Mouse (Mus musculus): ENCODE measurements around the gene Mtus2. TPM values are rescaled to one million over a fixed set of nuclear protein-coding genes. Genes with fewer than 3 reads are reported as not detected.
A peak's percentile ranks its signal among the peaks of the same experiment; 100 is the strongest.
"Not testable (repeated sequence)": the region's sequence is repeated elsewhere in the genome, so short reads cannot be mapped to it uniquely, and the experiment has no call there.

The Mtus2 gene
- polyA plus RNA-seq, 1 experiment from 2014 or later, result 20.4 TPM

DNA sequence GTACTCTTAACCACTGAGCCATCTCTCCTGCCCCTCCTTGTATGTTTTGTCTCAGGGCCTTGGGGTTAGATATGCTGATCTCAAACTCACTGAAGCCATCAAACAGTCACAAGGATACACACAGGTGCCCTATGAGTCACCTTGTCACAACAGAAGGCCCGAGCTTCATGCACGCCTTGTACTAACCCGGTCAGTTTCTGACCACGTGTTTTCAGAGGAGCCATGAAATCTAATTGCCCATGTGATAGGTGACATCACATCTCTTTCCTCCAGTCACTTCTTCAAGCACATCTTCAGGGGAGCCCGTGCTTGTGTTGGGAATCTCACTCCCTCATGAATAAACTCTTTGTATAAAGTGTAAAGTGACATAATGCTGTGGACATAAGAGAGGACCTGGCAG is 32.5 kb upstream of the Mtus2 start:
- no peak overlapping the region for H3K4me3 ChIP-seq (ENCODE audit: low read length)
- no peaks in the 10 kb centered on the region for H3K36me3 ChIP-seq (ENCODE audit: control insufficient read depth, insufficient read depth, low read length)
- no peak overlapping the region for H3K4me2 ChIP-seq (ENCODE audit: low read depth, low read length)
- WGBS, result 66% methylated on average over 5 of the region's 5 CpGs
- no peak overlapping the region for H3K27ac ChIP-seq (ENCODE audit: low read length)
- peak; percentile 63; the same call in 1 of the 2 replicates for ATAC-seq
- H3K4me1 ChIP-seq (ENCODE audit: control insufficient read depth, insufficient read depth, low read length), result no peaks in the 10 kb centered on the region
- no peaks in the 10 kb centered on the region for H3K9me3 ChIP-seq (ENCODE audit: control insufficient read depth, low read length)
- H3K27me3 ChIP-seq (replicated peaks; ENCODE audit: control insufficient read depth, insufficient read depth, low read length), result no peaks in the 10 kb centered on the region
- H3K9ac ChIP-seq (ENCODE audit: low read depth, low read length), result no peak overlapping the region

DNA sequence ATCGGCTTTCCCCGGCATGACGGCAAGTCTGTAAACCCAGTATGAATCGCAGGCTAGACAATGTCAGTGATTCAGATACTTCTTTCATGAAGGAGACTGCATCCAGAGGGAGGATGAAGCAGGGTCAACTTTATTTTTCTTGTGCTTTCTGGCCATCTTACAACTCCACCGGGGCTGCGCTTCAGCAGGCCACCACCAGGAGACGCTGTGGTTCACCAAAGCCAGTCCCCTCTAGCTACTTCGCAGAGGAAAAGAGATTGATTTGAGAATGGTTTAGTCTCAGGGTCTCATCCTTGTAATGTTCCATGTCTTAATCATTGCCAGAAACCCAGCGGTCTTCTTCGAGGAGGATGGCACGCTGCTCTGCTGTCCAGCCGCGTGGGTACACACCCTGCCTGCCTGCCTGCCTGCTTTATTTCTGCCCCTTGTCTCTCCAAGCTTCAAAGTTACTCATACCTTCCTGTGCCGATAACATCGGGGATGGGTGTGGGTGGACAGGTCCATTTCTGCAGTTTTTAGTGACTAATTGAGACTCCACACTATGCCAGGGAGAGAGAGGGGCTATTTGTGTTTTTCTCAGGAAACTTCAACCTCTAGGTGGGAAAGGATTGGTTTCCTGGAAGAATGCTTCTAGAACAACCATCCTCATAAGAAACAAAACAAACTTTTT is 31.1 kb upstream of the Mtus2 start:
- Histone ChIP-seq H3K27ac (ENCODE audit: low read length) (no peak overlapping the region), H3K4me1 (ENCODE audit: control insufficient read depth, insufficient read depth, low read length) (no peaks in the 10 kb centered on the region), H3K9ac (ENCODE audit: low read depth, low read length) (no peak overlapping the region), H3K9me3 (ENCODE audit: control insufficient read depth, low read length) (no peaks in the 10 kb centered on the region), H3K27me3 (replicated peaks; ENCODE audit: control insufficient read depth, insufficient read depth, low read length) (no peaks in the 10 kb centered on the region), H3K4me2 (ENCODE audit: low read depth, low read length) (no peak overlapping the region), H3K4me3 (ENCODE audit: low read length) (no peak overlapping the region), H3K36me3 (ENCODE audit: control insufficient read depth, insufficient read depth, low read length) (no peaks in the 10 kb centered on the region)
- WGBS, result 67% methylated on average over 15 of the region's 15 CpGs
- ATAC-seq, result no peak

DNA sequence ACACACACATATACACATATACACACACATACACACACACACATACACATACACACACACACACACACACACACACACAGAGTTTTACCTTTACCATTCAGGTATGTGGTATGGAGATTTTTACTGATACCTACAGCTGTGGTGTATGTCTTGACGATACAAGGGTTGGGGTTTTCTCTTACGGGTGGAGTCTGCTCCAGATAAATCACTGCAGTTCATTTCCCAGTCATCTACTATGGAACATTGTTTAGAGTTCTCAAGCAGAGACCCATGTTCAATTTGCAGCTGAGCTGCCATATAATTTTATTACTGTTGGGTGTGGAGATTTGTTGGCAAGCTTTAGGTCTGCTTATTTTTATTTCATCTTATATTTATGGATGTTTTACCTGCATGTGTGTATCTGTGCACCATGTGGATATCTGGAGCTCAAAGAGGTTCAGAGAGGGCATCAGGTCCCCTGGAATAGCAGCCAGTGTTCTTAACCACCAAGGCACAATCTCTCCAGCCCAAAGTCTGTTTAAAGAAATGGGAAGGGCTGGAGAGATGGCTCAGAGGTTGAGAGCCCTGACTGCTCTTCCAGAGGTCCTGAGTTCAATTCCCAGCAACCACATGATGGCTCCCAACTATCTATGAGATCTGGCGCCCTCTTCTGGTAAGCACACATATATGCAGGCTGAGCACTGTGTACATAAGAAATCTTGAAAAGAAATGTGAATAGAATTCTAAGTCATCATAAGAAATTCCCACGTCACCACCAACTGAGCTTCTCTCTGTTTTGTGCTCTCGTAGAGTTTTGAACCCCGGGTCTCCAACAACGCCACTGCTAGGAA is 28.2 kb upstream of the Mtus2 start:
- no peaks in the 10 kb centered on the region for H3K9me3 ChIP-seq (ENCODE audit: control insufficient read depth, low read length)
- no peaks in the 10 kb centered on the region for H3K27me3 ChIP-seq (replicated peaks; ENCODE audit: control insufficient read depth, insufficient read depth, low read length)
- H3K27ac ChIP-seq (ENCODE audit: low read length), result no peak overlapping the region
- no peaks in the 10 kb centered on the region for H3K4me1 ChIP-seq (ENCODE audit: control insufficient read depth, insufficient read depth, low read length)
- no peak overlapping the region for H3K4me2 ChIP-seq (ENCODE audit: low read depth, low read length)
- H3K4me3 ChIP-seq (ENCODE audit: low read length), result no peak overlapping the region
- WGBS, result 71% methylated on average over 7 of the region's 7 CpGs
- H3K9ac ChIP-seq (ENCODE audit: low read depth, low read length), result no peak overlapping the region
- no peaks in the 10 kb centered on the region for H3K36me3 ChIP-seq (ENCODE audit: control insufficient read depth, insufficient read depth, low read length)
- peak; percentile 71 for ATAC-seq

DNA sequence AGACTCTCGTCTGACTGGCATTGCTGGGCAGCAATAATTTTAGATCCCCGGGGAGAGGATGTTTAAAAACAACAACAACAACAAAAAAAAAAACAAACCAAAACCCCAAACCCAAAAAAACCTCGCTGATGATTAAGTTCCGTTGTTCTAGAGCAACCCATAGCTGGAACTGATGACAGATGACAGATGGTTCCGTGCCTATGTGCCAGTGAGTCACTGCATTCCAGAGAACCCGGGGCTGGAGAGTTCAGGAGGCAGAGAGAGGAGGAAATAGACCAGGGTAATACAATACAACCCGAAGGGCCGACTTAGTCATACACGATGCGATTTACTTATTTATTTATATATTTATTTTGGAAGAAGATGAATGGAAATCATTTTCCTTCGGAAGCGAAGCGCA is 22.0 kb upstream of the Mtus2 start:
- 87% methylated on average over 13 of the region's 13 CpGs for WGBS
- Histone ChIP-seq H3K27ac (ENCODE audit: low read length) (no peak overlapping the region), H3K4me2 (ENCODE audit: low read depth, low read length) (no peak overlapping the region), H3K4me1 (ENCODE audit: control insufficient read depth, insufficient read depth, low read length) (no peaks in the 10 kb centered on the region), H3K9me3 (ENCODE audit: control insufficient read depth, low read length) (no peaks in the 10 kb centered on the region), H3K27me3 (replicated peaks; ENCODE audit: control insufficient read depth, insufficient read depth, low read length) (no peaks in the 10 kb centered on the region), H3K9ac (ENCODE audit: low read depth, low read length) (no peak overlapping the region), H3K36me3 (ENCODE audit: control insufficient read depth, insufficient read depth, low read length) (no peaks in the 10 kb centered on the region), H3K4me3 (ENCODE audit: low read length) (no peak overlapping the region)
- no peak for ATAC-seq

DNA sequence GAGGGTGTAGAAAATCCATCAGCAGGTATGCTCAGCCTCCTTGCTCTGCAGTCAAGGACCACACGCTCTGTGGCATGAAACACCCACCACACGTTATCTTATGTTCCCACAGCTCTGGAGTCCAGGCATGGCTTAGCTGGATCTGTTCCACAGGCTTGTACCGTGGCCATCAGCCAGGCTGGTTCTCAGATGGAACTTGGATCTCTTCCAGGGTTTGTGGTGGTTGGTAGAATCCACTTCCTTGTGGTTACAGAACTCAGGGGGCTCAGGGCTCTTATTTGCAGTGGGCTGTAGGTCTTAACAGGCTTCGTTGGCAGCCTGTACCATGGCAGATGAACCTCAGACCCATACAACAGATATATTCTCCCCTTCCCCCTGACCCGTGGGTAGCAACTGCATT is 17.9 kb upstream of the Mtus2 start:
- WGBS, result 65% methylated on average over 5 of the region's 5 CpGs
- 0 out of 2 replicates have a peak, but pooled peaks cover 10% of the 10 kb centered on the region for H3K9me3 ChIP-seq (ENCODE audit: control insufficient read depth, low read length)
- H3K36me3 ChIP-seq (ENCODE audit: control insufficient read depth, insufficient read depth, low read length), result no peaks in the 10 kb centered on the region
- no peaks in the 10 kb centered on the region for H3K27me3 ChIP-seq (replicated peaks; ENCODE audit: control insufficient read depth, insufficient read depth, low read length)
- H3K4me1 ChIP-seq (ENCODE audit: control insufficient read depth, insufficient read depth, low read length), result no peaks in the 10 kb centered on the region
- no peak overlapping the region for H3K4me2 ChIP-seq (ENCODE audit: low read depth, low read length)
- H3K27ac ChIP-seq (ENCODE audit: low read length), result no peak overlapping the region
- no peak overlapping the region for H3K9ac ChIP-seq (ENCODE audit: low read depth, low read length)
- ATAC-seq, result no peak
- no peak overlapping the region for H3K4me3 ChIP-seq (ENCODE audit: low read length)

DNA sequence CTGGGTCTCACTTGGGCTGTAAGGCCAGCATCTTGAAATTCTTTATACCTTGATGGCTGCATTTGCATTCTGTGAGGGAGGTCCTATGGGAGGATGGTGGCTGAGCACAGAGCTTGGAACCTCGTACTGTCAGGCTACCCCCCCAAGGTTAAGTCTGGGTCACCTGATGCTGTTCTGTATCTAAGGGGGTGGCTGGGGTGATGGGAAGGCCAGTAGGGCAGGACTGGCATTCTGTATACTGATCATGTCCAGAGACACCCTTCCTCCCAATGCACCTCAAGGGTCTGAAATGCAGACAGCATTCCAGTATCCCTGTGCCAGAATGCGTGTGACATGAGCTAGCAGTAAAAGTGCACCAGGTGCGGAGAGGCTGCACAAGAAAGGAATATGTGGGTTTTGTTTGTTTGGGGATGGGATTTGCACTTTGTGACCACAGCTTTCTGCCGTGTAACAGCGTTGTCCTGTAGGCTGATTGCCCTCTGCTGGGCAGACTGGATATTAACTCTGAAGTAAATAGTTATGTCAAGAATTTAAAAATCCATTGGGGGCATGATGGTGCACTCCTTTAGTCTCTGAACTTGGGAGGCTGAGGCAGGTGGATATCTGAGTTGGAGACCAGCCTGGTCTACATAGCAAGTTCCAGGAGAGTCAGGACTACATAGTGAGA is 12.0 kb upstream of the Mtus2 start:
- H3K9me3 ChIP-seq (ENCODE audit: control insufficient read depth, low read length), result 0 out of 2 replicates have a peak, but pooled peaks cover 9% of the 10 kb centered on the region
- WGBS, result 19% methylated on average over 5 of the region's 5 CpGs
- H3K27ac ChIP-seq (ENCODE audit: low read length), result no peak overlapping the region
- H3K4me3 ChIP-seq (ENCODE audit: low read length), result no peak overlapping the region
- H3K9ac ChIP-seq (ENCODE audit: low read depth, low read length), result no peak overlapping the region
- no peaks in the 10 kb centered on the region for H3K36me3 ChIP-seq (ENCODE audit: control insufficient read depth, insufficient read depth, low read length)
- no peak overlapping the region for H3K4me2 ChIP-seq (ENCODE audit: low read depth, low read length)
- ATAC-seq, result no peak
- no peaks in the 10 kb centered on the region for H3K4me1 ChIP-seq (ENCODE audit: control insufficient read depth, insufficient read depth, low read length)
- H3K27me3 ChIP-seq (replicated peaks; ENCODE audit: control insufficient read depth, insufficient read depth, low read length), result no peaks in the 10 kb centered on the region

DNA sequence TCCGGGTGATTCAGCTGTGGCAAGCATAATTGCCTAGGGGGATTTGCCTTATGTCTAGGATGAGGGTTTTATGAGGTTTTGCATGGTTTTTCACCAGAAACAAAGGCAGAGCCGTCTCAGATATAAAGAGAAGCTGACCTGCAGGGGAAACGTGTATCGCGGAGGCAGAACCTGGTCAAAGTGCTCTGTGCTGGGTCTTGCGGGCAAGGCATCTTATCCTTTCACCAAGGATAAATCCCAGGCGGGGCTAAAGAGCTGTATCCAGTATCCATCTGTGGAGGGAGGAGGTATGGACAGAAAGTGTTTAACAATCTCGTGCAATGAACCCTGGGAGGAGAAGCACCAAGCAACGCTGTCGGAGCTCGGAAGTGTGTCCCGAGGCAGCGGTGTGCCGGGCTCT is 7.2 kb upstream of the Mtus2 start:
- 76% methylated on average over 14 of the region's 14 CpGs for WGBS
- no peak overlapping the region for H3K9ac ChIP-seq (ENCODE audit: low read depth, low read length)
- H3K36me3 ChIP-seq (ENCODE audit: control insufficient read depth, insufficient read depth, low read length), result no peaks in the 10 kb centered on the region
- no peaks in the 10 kb centered on the region for H3K9me3 ChIP-seq (ENCODE audit: control insufficient read depth, low read length)
- no peak overlapping the region for H3K4me3 ChIP-seq (ENCODE audit: low read length)
- H3K4me2 ChIP-seq (ENCODE audit: low read depth, low read length), result no peak overlapping the region
- no peaks in the 10 kb centered on the region for H3K4me1 ChIP-seq (ENCODE audit: control insufficient read depth, insufficient read depth, low read length)
- no peak overlapping the region for H3K27ac ChIP-seq (ENCODE audit: low read length)
- no peaks in the 10 kb centered on the region for H3K27me3 ChIP-seq (replicated peaks; ENCODE audit: control insufficient read depth, insufficient read depth, low read length)
- ATAC-seq, result no peak

DNA sequence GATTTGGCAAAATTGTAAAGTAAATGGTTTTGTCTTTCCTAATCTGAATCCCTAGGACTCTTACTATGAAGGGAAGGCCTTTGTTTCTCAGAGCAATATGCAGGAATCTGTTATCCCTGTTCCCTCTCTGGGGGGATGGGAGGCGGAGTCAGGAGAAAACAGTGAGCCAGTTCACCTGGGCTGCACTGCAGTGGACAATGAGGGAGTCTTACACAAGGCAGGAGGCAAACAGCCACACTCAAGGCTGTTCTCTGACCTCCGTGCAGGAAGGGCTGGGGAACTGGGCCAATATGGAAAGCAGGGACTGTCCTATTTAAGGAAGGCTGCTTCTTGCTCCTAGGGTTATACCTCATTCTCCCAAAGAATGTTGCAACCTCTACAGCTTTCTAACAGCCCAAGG is 5.4 kb upstream of the Mtus2 start:
- WGBS, result 55% methylated on average over 2 of the region's 2 CpGs
- Histone ChIP-seq H3K4me1 (ENCODE audit: control insufficient read depth, insufficient read depth, low read length) (no peaks in the 10 kb centered on the region), H3K9me3 (ENCODE audit: control insufficient read depth, low read length) (no peaks in the 10 kb centered on the region), H3K27ac (ENCODE audit: low read length) (no peak overlapping the region), H3K36me3 (ENCODE audit: control insufficient read depth, insufficient read depth, low read length) (no peaks in the 10 kb centered on the region), H3K4me2 (ENCODE audit: low read depth, low read length) (no peak overlapping the region), H3K9ac (ENCODE audit: low read depth, low read length) (no peak overlapping the region), H3K27me3 (replicated peaks; ENCODE audit: control insufficient read depth, insufficient read depth, low read length) (0 out of 2 replicates have a peak, but pooled peaks cover 5% of the 10 kb centered on the region), H3K4me3 (ENCODE audit: low read length) (no peak overlapping the region)
- ATAC-seq, result no peak

DNA sequence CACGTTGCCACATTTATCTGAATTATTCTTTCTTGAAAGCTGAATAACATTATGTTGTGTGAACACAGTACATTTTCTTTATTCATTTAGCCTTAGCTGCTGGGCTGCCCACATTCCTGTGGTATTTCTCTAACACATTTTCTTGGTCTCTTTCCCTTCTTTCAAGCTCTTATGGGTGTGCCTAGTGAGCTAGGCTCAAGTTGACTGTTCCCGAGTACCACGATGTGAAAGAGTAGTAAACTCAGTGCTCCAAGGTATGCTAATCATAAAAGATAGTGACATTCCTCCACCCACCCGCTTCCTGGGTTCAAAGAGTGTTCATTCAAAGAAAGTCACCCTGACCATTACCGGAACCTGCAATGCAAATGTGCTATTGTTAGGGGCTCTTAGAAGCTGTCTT is 3.9 kb upstream of the Mtus2 start:
- H3K9me3 ChIP-seq (ENCODE audit: control insufficient read depth, low read length); ATAC-seq; H3K36me3 ChIP-seq (ENCODE audit: control insufficient read depth, insufficient read depth, low read length); H3K4me1 ChIP-seq (ENCODE audit: control insufficient read depth, insufficient read depth, low read length); H3K4me3 ChIP-seq (ENCODE audit: low read length); H3K4me2 ChIP-seq (ENCODE audit: low read depth, low read length); H3K9ac ChIP-seq (ENCODE audit: low read depth, low read length); H3K27ac ChIP-seq (ENCODE audit: low read length): not testable (repeated sequence)
- peaks cover 16% of the 10 kb centered on the region for H3K27me3 ChIP-seq (replicated peaks; ENCODE audit: control insufficient read depth, insufficient read depth, low read length)
- WGBS, result 77% methylated on average over 5 of the region's 5 CpGs
